Mouse (Mus musculus) intestine, postnatal 0 days (tissue): Measurements from ENCODE around the gene Ugt1a6b. TPM values are rescaled to one million over a fixed set of nuclear protein-coding genes. Genes with fewer than 3 reads are reported as not detected.

Experiments
- ATAC-seq: fragments of 200-750 bp; cut with Nextera tagmentation; 2 replicates; pipeline ENCODE4 v1.8.0; 2017; ENCODE audit warnings: mild to moderate bottlenecking, moderate TSS enrichment, moderate library complexity
- H3K27ac ChIP-seq: fragments of 300-500 bp; sonication (generic); 2 replicates; pipeline ENCODE4 v1.5.1; 2014; ENCODE audit warnings: mild to moderate bottlenecking, low read depth, low read length, moderate library complexity
- H3K27me3 ChIP-seq: fragments of 300-500 bp; sonication (generic); replicated peaks from 2 replicates; pipeline ENCODE4 v1.6.1; 2014; ENCODE audit warnings: low read length, mixed read lengths; ENCODE audit not compliant: control insufficient read depth, insufficient read depth
- H3K36me3 ChIP-seq: fragments of 300-500 bp; sonication (generic); 2 replicates; pipeline ENCODE4 v1.6.1; 2014; ENCODE audit warnings: mild to moderate bottlenecking, moderate library complexity; ENCODE audit not compliant: control insufficient read depth, insufficient read depth
- H3K4me1 ChIP-seq: fragments of 300-500 bp; sonication (generic); replicated peaks from 2 replicates; pipeline ENCODE4 v1.6.1; 2014; ENCODE audit warnings: antibody characterized with exemption, low read length, mixed read lengths; ENCODE audit not compliant: control insufficient read depth, insufficient read depth
- H3K4me2 ChIP-seq: fragments of 300-500 bp; sonication (generic); replicated peaks from 2 replicates; pipeline ENCODE4 v1.6.1; 2014; ENCODE audit warnings: low read depth, mild to moderate bottlenecking, moderate library complexity
- H3K4me3 ChIP-seq: fragments of 300-500 bp; sonication (generic); 2 replicates; pipeline ENCODE4 v1.5.1; 2014; ENCODE audit warnings: low read depth, low read length
- H3K9ac ChIP-seq: fragments of 300-500 bp; sonication (generic); 2 replicates; pipeline ENCODE4 v1.6.1; 2014; ENCODE audit warnings: mild to moderate bottlenecking, low read depth, low read length
- H3K9me3 ChIP-seq: fragments of 300-500 bp; sonication (generic); 2 replicates; pipeline ENCODE4 v1.6.1; 2016; ENCODE audit warnings: mixed run types; ENCODE audit not compliant: control insufficient read depth
- CTCF ChIP-seq: sonication (generic); IDR thresholded peaks from 2 replicates; pipeline ENCODE4 v1.5.1; 2016; ENCODE audit warnings: low read depth, mild to moderate bottlenecking, control low read depth, antibody characterized with exemption, moderate library complexity
- WGBS: fragments of 180-500 bp; shearing (Covaris S2); extraction: QIAGEN DNeasy Blood & Tissue Kit; methylation state at CpG from one replicate; pipeline ENCODE4 v1.1.7; 2014; 5-methylcytosine and 5-hydroxymethylcytosine counted together
- polyA plus RNA-seq: library from polyadenylated mRNA; unstranded; fragments of >200 nt; fragmentation: Nextera tagmentation; extraction: Ambion mirVana; gene quantifications from 2 replicates; pipeline ENCODE4 v1.2.1, GENCODE M21; 2015

Gene Ugt1a6b
- polyA plus RNA-seq, 1 experiment from 2014 or later = 0.35 TPM

DNA sequence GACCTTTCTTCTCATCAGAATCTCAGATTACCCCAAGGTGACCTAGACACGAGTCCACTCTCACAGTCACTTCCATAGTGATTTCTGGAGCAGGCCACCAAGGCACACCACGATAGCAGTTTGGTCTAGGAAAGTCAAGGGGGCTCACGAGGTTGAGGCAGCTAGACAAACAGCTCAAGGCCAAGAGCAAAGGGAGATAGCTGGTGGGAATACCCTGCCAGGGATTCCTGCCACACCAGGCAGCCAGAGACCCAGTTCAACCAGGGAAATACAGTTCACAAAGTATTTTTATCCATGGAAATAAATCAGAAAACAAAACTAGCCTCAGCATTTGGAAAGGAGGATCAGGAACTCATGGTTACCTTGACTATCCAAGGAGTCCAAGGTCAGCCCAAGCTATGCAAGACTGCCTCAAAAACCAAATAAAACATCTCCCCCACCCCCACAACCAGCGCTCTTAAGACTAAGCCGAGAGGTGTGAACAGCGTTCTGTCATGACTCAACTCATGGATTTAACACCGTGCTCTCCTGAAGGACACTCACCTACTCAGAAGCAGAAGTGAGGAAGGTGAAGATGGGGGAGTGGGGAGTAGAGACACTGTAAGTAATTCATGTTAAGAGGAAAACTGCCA, 161.3 kb downstream of the Ugt1a6b start:
- peaks cover 8% of the 10 kb centered on the region for H3K4me1 ChIP-seq
- no peak overlapping the region for H3K4me3 ChIP-seq
- H3K4me2 ChIP-seq = no peak overlapping the region
- no peak for TF ChIP-seq CTCF
- 84% methylated on average over 7 of the region's 7 CpGs for WGBS
- peak overlapping the region; percentile 5; the same call in 1 of the 2 replicates for H3K27ac ChIP-seq
- H3K9ac ChIP-seq = no peak overlapping the region
- no peaks in the 10 kb centered on the region for H3K27me3 ChIP-seq
- ATAC-seq = no peak
- H3K36me3 ChIP-seq = peaks cover 100% of the 10 kb centered on the region
- H3K9me3 ChIP-seq = no peaks in the 10 kb centered on the region

DNA sequence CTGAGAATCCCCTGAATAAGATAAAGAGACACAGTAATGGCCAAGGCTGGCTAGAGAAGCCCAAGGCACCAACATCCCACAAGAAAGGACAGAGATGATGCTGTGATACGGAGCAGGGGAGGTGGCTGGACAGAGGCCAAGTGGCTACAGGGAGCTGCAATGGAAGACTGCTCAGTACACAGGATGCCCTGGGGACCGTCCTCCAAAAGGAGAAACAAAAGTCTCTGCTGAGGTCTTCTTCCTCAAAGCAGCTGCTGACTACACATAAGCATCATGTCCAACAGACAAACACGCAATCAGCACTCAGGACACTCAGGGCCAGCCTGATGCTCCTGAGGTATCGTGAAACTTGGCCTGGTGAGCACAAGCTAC, 161.8 kb downstream of the Ugt1a6b start:
- WGBS = 76% methylated on average over 4 of the region's 4 CpGs
- Histone ChIP-seq H3K9ac (no peak overlapping the region), H3K4me2 (no peak overlapping the region), H3K27ac (peak overlapping the region; percentile 5; the same call in 1 of the 2 replicates), H3K4me3 (no peak overlapping the region), H3K27me3 (no peaks in the 10 kb centered on the region), H3K4me1 (peaks cover 5% of the 10 kb centered on the region), H3K9me3 (no peaks in the 10 kb centered on the region), H3K36me3 (peaks cover 100% of the 10 kb centered on the region)
- no peak for ATAC-seq
- TF ChIP-seq CTCF = no peak

DNA sequence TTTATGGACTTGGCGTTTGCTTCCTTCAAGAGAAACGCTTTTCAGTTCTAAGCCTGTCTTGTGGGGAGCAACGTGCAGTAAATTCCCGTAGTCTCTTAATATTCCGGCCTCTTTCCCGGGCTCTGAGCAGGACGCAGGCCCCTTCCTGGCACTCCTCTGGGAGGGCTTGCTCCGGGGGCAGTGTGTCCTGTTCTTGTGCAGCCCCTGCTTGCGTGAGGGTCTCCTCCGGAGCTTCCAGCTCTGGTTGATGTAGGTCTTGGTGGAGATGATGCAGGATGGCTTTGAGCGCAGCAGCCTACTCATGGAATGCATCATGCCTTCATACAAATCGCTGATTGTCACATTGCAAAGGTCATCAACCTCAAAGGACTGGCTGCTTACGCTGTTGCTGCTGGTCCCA, 163.1 kb downstream of the Ugt1a6b start:
- H3K36me3 ChIP-seq = peaks cover 90% of the 10 kb centered on the region
- WGBS = 87% methylated on average over 13 of the region's 13 CpGs
- H3K9ac ChIP-seq = peak overlapping the region; percentile 1; the same call in 1 of the 2 replicates
- no peak overlapping the region for H3K4me3 ChIP-seq
- H3K27me3 ChIP-seq = no peaks in the 10 kb centered on the region
- no peaks in the 10 kb centered on the region for H3K4me1 ChIP-seq
- H3K9me3 ChIP-seq = no peaks in the 10 kb centered on the region
- TF ChIP-seq CTCF = no peak
- no peak overlapping the region for H3K4me2 ChIP-seq
- no peak for ATAC-seq
- H3K27ac ChIP-seq = peak overlapping the region; percentile 5; the same call in 1 of the 2 replicates

DNA sequence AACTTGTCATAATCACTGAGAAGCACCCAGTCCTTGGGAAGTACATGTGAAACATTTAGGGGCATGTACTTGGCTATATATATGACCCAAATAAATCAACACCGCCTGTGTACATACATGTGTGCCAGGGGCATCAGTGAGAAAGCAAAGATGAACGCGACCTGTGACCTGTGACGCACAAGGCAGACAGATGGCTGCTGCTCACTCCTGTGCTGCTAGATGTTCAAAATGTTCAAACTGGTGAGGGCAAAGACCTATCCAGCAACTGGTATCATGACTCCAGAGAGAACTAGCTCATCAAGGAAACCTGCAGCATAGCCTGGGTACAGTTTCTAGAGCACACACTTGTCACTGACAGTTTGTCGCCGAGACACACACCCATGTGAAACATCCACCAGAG, 164.4 kb downstream of the Ugt1a6b start:
- no peak overlapping the region for H3K9ac ChIP-seq
- H3K4me1 ChIP-seq = no peaks in the 10 kb centered on the region
- no peak overlapping the region; the same call in 1 of the 2 replicates for H3K27ac ChIP-seq
- H3K36me3 ChIP-seq = peaks cover 89% of the 10 kb centered on the region
- no peak overlapping the region for H3K4me3 ChIP-seq
- WGBS = 90% methylated on average over 6 of the region's 6 CpGs
- no peak for TF ChIP-seq CTCF
- H3K9me3 ChIP-seq = no peaks in the 10 kb centered on the region
- no peak overlapping the region for H3K4me2 ChIP-seq
- no peak for ATAC-seq
- H3K27me3 ChIP-seq = no peaks in the 10 kb centered on the region

DNA sequence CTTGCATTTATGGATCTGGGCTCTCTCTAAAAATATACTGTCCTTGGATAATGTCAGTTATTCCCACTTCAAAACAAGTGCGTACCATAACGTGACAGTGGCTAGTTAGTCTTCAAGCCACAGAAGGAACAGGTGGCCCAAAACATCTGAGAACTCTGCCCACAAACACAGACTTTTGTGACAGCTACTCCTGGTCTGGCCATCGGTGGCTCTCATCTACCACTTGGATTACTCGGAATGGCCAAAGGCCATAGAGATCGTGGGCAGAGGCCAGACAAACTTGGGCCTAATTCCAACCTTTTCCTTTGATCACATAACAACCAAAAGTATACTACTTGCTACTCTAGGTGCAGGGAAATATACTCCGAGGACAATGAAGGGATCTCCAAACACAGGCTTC, 165.0 kb downstream of the Ugt1a6b start:
- H3K4me3 ChIP-seq = no peak overlapping the region
- TF ChIP-seq CTCF = no peak
- no peaks in the 10 kb centered on the region for H3K27me3 ChIP-seq
- 85% methylated on average over 6 of the region's 6 CpGs for WGBS
- no peaks in the 10 kb centered on the region for H3K4me1 ChIP-seq
- H3K9ac ChIP-seq = no peak overlapping the region
- H3K36me3 ChIP-seq = peaks cover 89% of the 10 kb centered on the region
- ATAC-seq = no peak
- H3K4me2 ChIP-seq = no peak overlapping the region
- no peak overlapping the region for H3K27ac ChIP-seq
- no peaks in the 10 kb centered on the region for H3K9me3 ChIP-seq

Other genes with a start within 250 kb of the Ugt1a6b start
- gene Dgkd, start 250.0 kb upstream of the Ugt1a6b start, polyA plus RNA-seq = 20.2 and 24.1 TPM in 2 replicates
- gene Usp40, start 94.7 kb upstream of the Ugt1a6b start, polyA plus RNA-seq = 12.3 and 14.0 TPM in 2 replicates
- gene Ugt1a10, start 47.9 kb upstream of the Ugt1a6b start, polyA plus RNA-seq = 0.05 and 0.22 TPM in 2 replicates
- gene Ugt1a9, start 32.5 kb upstream of the Ugt1a6b start, polyA plus RNA-seq = 38.4 and 50.6 TPM in 2 replicates
- 0.05 and 0.08 TPM in 2 replicates for gene Ugt1a8, start 15.4 kb upstream of the Ugt1a6b start, polyA plus RNA-seq
- 57.4 and 60.9 TPM in 2 replicates for gene Ugt1a7c, start 8.2 kb upstream of the Ugt1a6b start, polyA plus RNA-seq
- 5.7 and 5.8 TPM in 2 replicates for gene Ugt1a6a, start 31.6 kb downstream of the Ugt1a6b start, polyA plus RNA-seq
- not detected in 2 replicates for gene Ugt1a5, start 62.8 kb downstream of the Ugt1a6b start, polyA plus RNA-seq
- gene Ugt1a2, start 97.3 kb downstream of the Ugt1a6b start, polyA plus RNA-seq = 0.05 and 0.16 TPM in 2 replicates
- gene Dnajb3, start 102.5 kb downstream of the Ugt1a6b start, polyA plus RNA-seq = 11.5 and 13.7 TPM in 2 replicates
- 80.7 and 84.0 TPM in 2 replicates for gene Ugt1a1, start 108.7 kb downstream of the Ugt1a6b start, polyA plus RNA-seq
- gene Mroh2a, start 123.7 kb downstream of the Ugt1a6b start, polyA plus RNA-seq = 0.29 and 0.94 TPM in 2 replicates
- gene Hjurp, start 174.4 kb downstream of the Ugt1a6b start, polyA plus RNA-seq = 29.1 and 30.8 TPM in 2 replicates
- not detected in 2 replicates for gene Trpm8, start 174.4 kb downstream of the Ugt1a6b start, polyA plus RNA-seq